Mouse (Mus musculus) heart, postnatal 36 days (tissue): ENCODE data around the gene Hnf4a. TPM values are rescaled to one million over a fixed set of nuclear protein-coding genes. Genes with fewer than 3 reads are reported as not detected.

ENCODE experiments used
- DNase-seq, 2 experiments: peaks; one replicate each; pipeline ENCODE4 v3.0.0; 2021 to 2022
- intact Hi-C: fragments of 180-260 bp; cut with DNase I; formaldehyde crosslinking; loops from one replicate; pipeline ENCODE4 v1.15.1; 2025
- total RNA-seq, 2 experiments: library from RNA; stranded (reverse); gene quantifications; 2 replicates each; pipeline ENCODE4 v1.2.3; 2021

Gene Hnf4a
- total RNA-seq, 2 experiments from 2014 or later, result not detected

GRCm38 (mm10) chr2:163587506-163587905, 80.9 kb downstream of the Hnf4a start:
- no peak for DNase-seq
- intact Hi-C loops, result no loop called here

- no peak for DNase-seq
- intact Hi-C loops, result no loop called here
Observed at GRCm38 (mm10) chr2:163590211-163590610, 83.6 kb downstream of the Hnf4a start.

GRCm38 (mm10) chr2:163590996-163591395, 84.4 kb downstream of the Hnf4a start:
- DNase-seq, result no peak
- intact Hi-C loops, result no loop called here

- intact Hi-C loops, result no loop called here
- peak in 1 of 2 experiments; percentile 47 for DNase-seq
Observed at GRCm38 (mm10) chr2:163592084-163592483, 85.5 kb downstream of the Hnf4a start.

GRCm38 (mm10) chr2:163593636-163594282, 87.2 kb downstream of the Hnf4a start:
- intact Hi-C loops, result no loop called here
- no peak for DNase-seq

- intact Hi-C loops, result no loop called here
- DNase-seq, result peak; percentile 39 to 54
Observed at GRCm38 (mm10) chr2:163595119-163595518, 88.5 kb downstream of the Hnf4a start.

GRCm38 (mm10) chr2:163596057-163596872, 89.7 kb downstream of the Hnf4a start:
- peak; percentile 76 to 81 for DNase-seq
- intact Hi-C loops, result no loop called here

GRCm38 (mm10) chr2:163596873-163597155, 90.2 kb downstream of the Hnf4a start:
- intact Hi-C loops, result no loop called here
- no peak for DNase-seq

- peak in 1 of 2 experiments; percentile 35 for DNase-seq
- intact Hi-C loops, result no loop called here
Observed at GRCm38 (mm10) chr2:163597661-163598060, 91.1 kb downstream of the Hnf4a start.

GRCm38 (mm10) chr2:163599226-163599625, 92.6 kb downstream of the Hnf4a start:
- intact Hi-C loops, result no loop called here
- peak; percentile 77 to 81 for DNase-seq

GRCm38 (mm10) chr2:163601066-163601465, 94.5 kb downstream of the Hnf4a start:
- no peak for DNase-seq
- intact Hi-C loops, result loop anchor here (5.0 kb wide), 1 partner anchor 221 kb away; the partner anchor contains the start of gene Ccn5

- DNase-seq, result no peak
- intact Hi-C loops, result loop anchor here (1.0 to 5.0 kb wide), 3 partner anchors 39 to 221 kb away; partner anchors contain the start of gene Ccn5
Observed at GRCm38 (mm10) chr2:163601712-163602100, 95.1 kb downstream of the Hnf4a start.

- intact Hi-C loops, result loop anchor here (1.0 to 5.0 kb wide), 3 partner anchors 38 to 220 kb away; partner anchors contain the start of gene Ccn5
- DNase-seq, result peak; percentile 88
Observed at GRCm38 (mm10) chr2:163602101-163602971, 95.7 kb downstream of the Hnf4a start, which contains the start of gene Ttpal. Gene Ttpal, plus strand, starts transcription at chr2:163602314.

GRCm38 (mm10) chr2:163606161-163606560, 99.6 kb downstream of the Hnf4a start:
- intact Hi-C loops, result no loop called here
- no peak for DNase-seq

GRCm38 (mm10) chr2:163608008-163608407, 101.4 kb downstream of the Hnf4a start:
- intact Hi-C loops, result no loop called here
- DNase-seq, result no peak

- DNase-seq, result no peak
- intact Hi-C loops, result no loop called here
Observed at GRCm38 (mm10) chr2:163609281-163609975, 102.8 kb downstream of the Hnf4a start.

- intact Hi-C loops, result no loop called here
- no peak for DNase-seq
Observed at GRCm38 (mm10) chr2:163611176-163611575, 104.6 kb downstream of the Hnf4a start.

- DNase-seq, result no peak
- intact Hi-C loops, result no loop called here
Observed at GRCm38 (mm10) chr2:163613206-163613605, 106.6 kb downstream of the Hnf4a start.

- intact Hi-C loops, result no loop called here
Observed at GRCm38 (mm10) chr2:163613990-163614389, 107.4 kb downstream of the Hnf4a start.

GRCm38 (mm10) chr2:163615401-163615800, 108.8 kb downstream of the Hnf4a start:
- intact Hi-C loops, result no loop called here
- no peak for DNase-seq

More at GRCm38 (mm10) chr2:163613990-163614389, 107.4 kb downstream of the Hnf4a start:
- no peak for DNase-seq
